Mouse (Mus musculus) heart, postnatal 0 days (tissue): ENCODE data around the gene Serpinh1.

Source experiments
- CTCF ChIP-seq: IDR thresholded peaks from 2 replicates; pipeline ENCODE4 v1.5.1; 2016; ENCODE audit warnings: antibody characterized with exemption, control low read depth, low read depth
- EP300 ChIP-seq: IDR thresholded peaks from 2 replicates; pipeline ENCODE4 v1.6.1; 2016; ENCODE audit warnings: antibody characterized with exemption, low read depth

DNA sequence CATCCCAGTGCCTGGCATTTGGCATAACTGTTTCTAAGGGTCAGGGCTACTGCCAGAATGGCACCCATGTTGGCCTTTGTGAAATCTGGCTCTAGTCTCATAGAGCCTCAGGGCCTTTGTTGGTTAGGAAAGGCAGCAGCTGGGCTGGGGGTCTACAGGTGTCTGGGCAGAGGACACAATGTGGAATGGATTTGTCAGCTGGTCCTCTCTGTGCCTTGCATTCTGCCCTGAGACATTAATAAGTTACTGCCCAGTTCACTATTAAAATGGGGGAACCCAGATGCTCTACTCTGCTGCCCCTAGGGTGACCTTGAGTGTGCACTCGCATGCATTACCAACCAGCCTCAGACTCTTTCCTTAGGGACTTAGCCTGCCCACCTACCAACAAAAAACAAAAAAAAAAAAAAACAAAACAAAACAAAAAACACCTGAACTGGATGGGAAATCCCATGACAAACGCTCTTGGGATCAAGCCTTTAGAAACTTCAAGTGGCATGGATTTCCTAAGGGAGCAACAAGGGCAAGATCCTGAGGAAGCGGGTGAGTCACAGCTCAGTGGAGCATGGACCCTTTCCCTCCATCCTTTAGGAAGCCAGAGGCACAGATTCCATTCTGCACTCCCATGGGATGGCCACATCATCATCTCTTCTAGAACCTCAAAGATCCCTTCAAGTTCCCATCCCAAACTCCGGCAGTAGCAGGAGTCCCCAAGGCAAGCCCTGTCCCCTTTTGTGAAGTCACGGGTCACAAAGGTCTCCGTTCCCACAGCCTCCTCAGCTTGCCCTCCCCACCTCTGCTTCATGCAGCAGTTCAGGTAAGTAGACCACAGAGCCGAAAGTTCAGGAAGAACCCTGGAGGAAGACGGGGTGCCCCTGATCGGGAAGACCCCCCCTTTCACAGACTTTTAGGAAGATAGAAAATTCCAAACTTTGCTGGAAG, 3.0 kb downstream of the Serpinh1 start:
- TF ChIP-seq CTCF: no peak
- TF ChIP-seq EP300: no peak
